Mouse (Mus musculus) embryonic fibroblast, embryonic 13.5 days (primary cell): Measurements from ENCODE around the gene Pomt1. TPM values are rescaled to one million over a fixed set of nuclear protein-coding genes. Genes with fewer than 3 reads are reported as not detected.

Source experiments
- H3K27ac ChIP-seq: 2 replicates; pipeline ENCODE4 v1.5.1; 2012; ENCODE audit warnings: low read length, control low read depth, inconsistent platforms; ENCODE audit not compliant: insufficient read depth
- H3K4me1 ChIP-seq: 2 replicates; pipeline ENCODE4 v1.6.1; 2011; ENCODE audit warnings: low read length; ENCODE audit not compliant: control insufficient read depth, insufficient read depth
- H3K4me3 ChIP-seq: 2 replicates; pipeline ENCODE4 v1.5.1; 2011; ENCODE audit warnings: mild to moderate bottlenecking, control low read depth, low read length; ENCODE audit not compliant: insufficient read depth
- CTCF ChIP-seq: IDR thresholded peaks from 2 replicates; pipeline ENCODE4 v1.5.1; 2011; ENCODE audit warnings: mild to moderate bottlenecking, control low read depth, low read length, moderate library complexity, borderline replicate concordance; ENCODE audit not compliant: insufficient read depth
- POLR2A ChIP-seq: IDR thresholded peaks from 2 replicates; pipeline ENCODE4 v1.6.1; 2011; ENCODE audit warnings: low read depth, mild to moderate bottlenecking, control low read depth, low read length, moderate library complexity
- polyA plus RNA-seq: library from polyadenylated mRNA; stranded (reverse); fragments of >200 nt; gene quantifications from 2 replicates; pipeline ENCODE4 v1.2.4, GENCODE M21; 2011; ENCODE audit warnings: low read depth; ENCODE audit not compliant: missing spikeins, insufficient read length

Pomt1 gene
- polyA plus RNA-seq: 19.3 and 22.8 TPM in 2 replicates

GRCm38 (mm10) chr2:32235886-32236759, at the start of gene Pomt1:
Pomt1 (plus strand) TSS chr2:32236590.
- peak within 1 kb of the TSS; percentile 94 for H3K4me3 ChIP-seq

GRCm38 (mm10) chr2:32187019-32187551, 49.3 kb upstream of the Pomt1 start:
- TF ChIP-seq CTCF (no peak), POLR2A (no peak)
- H3K4me1 ChIP-seq: no peaks in the 10 kb centered on the region
- H3K4me3 ChIP-seq: no peak overlapping the region
- H3K27ac ChIP-seq: no peak overlapping the region

More at GRCm38 (mm10) chr2:32235886-32236759, at the start of gene Pomt1:
- H3K4me1 ChIP-seq: peaks cover 10% of the 10 kb centered on the region; the same call in 1 of the 2 replicates
- peak within 1 kb of the TSS; percentile 87 for H3K27ac ChIP-seq
- TF ChIP-seq POLR2A (peak; percentile 85), CTCF (no peak)

GRCm38 (mm10) chr2:32187649-32188048, 48.7 kb upstream of the Pomt1 start:
- Histone ChIP-seq H3K4me1 (no peaks in the 10 kb centered on the region), H3K27ac (no peak overlapping the region), H3K4me3 (no peak overlapping the region)
- no peak for TF ChIP-seq CTCF
- TF ChIP-seq POLR2A: no peak

GRCm38 (mm10) chr2:32189060-32189681, 47.2 kb upstream of the Pomt1 start:
- no peak for TF ChIP-seq CTCF
- TF ChIP-seq POLR2A: no peak
- Histone ChIP-seq H3K4me1 (no peaks in the 10 kb centered on the region), H3K4me3 (no peak overlapping the region), H3K27ac (no peak overlapping the region)

- TF ChIP-seq POLR2A (no peak), CTCF (no peak)
- Histone ChIP-seq H3K4me3 (no peak overlapping the region), H3K4me1 (no peaks in the 10 kb centered on the region), H3K27ac (no peak overlapping the region)
Measured at GRCm38 (mm10) chr2:32190620-32191019, 45.8 kb upstream of the Pomt1 start.

- TF ChIP-seq POLR2A: no peak
- TF ChIP-seq CTCF: peak; percentile 85
- H3K4me1 ChIP-seq: no peaks in the 10 kb centered on the region
- no peak overlapping the region for H3K27ac ChIP-seq
- H3K4me3 ChIP-seq: no peak overlapping the region
Measured at GRCm38 (mm10) chr2:32191872-32192507, 44.4 kb upstream of the Pomt1 start.

GRCm38 (mm10) chr2:32198977-32199376, 37.4 kb upstream of the Pomt1 start:
- Histone ChIP-seq H3K4me1 (peaks cover 5% of the 10 kb centered on the region; the same call in 1 of the 2 replicates), H3K27ac (no peak overlapping the region), H3K4me3 (no peak overlapping the region)
- TF ChIP-seq CTCF (no peak), POLR2A (no peak)

GRCm38 (mm10) chr2:32200033-32200432, 36.4 kb upstream of the Pomt1 start:
- H3K27ac ChIP-seq: no peak overlapping the region
- H3K4me3 ChIP-seq: no peak overlapping the region
- TF ChIP-seq CTCF: no peak
- no peak for TF ChIP-seq POLR2A
- H3K4me1 ChIP-seq: peaks cover 5% of the 10 kb centered on the region; the same call in 1 of the 2 replicates

- peaks cover 5% of the 10 kb centered on the region; the same call in 1 of the 2 replicates for H3K4me1 ChIP-seq
- TF ChIP-seq POLR2A: no peak
- TF ChIP-seq CTCF: no peak
- H3K4me3 ChIP-seq: no peak overlapping the region
- no peak overlapping the region for H3K27ac ChIP-seq
Measured at GRCm38 (mm10) chr2:32200712-32201111, 35.7 kb upstream of the Pomt1 start.

- no peak overlapping the region for H3K4me3 ChIP-seq
- H3K27ac ChIP-seq: no peak overlapping the region
- peaks cover 5% of the 10 kb centered on the region; the same call in 1 of the 2 replicates for H3K4me1 ChIP-seq
- no peak for TF ChIP-seq POLR2A
- TF ChIP-seq CTCF: no peak
Measured at GRCm38 (mm10) chr2:32201527-32201926, 34.9 kb upstream of the Pomt1 start.
